Mouse (Mus musculus): Measurements from ENCODE around the gene Ifit1bl1.
A peak's percentile ranks its signal among the peaks of the same experiment; 100 is the strongest.
"Not testable (repeated sequence)": the region's sequence is repeated elsewhere in the genome, so short reads cannot be mapped to it uniquely, and the experiment has no call there.

The Ifit1bl1 gene

DNA sequence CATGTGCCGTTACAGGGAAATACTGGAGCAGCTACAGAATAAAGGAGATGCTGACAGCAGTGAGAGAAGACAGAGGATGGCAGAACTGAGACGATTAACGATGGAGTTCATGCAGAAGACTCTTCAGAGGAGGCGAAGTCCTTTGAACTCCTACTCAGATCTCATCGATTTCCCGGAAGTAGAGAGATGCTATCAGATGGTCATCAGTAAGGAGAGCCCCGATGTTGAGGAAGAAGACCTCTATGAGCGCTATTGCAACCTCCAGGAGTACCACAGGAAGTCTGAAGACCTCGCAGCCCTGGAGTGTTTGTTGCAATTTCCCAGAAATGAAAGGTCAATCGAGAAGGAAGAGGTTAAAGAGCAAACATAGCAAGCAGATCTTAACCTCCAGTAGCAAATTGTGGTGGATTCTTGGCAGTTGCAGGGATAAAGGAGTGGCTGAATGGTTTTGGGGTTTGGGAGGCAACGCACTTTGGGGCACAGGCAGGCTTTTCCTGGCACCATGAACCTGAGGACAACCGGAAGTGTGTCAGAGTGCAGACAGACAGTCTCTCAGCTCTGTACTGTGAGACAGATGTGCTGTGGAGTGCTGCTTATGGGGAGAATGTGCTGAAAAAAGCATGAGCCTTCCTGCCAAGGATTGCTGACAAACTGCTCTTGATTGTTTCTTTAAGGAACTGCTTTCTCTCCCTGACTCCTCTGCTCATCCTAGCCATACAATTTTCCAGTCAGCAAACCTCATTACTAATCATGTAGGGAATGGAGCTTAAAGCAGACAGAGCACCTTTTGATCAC, 13.7 kb downstream of the Ifit1bl1 start:
- DNase-seq: not testable (repeated sequence)

DNA sequence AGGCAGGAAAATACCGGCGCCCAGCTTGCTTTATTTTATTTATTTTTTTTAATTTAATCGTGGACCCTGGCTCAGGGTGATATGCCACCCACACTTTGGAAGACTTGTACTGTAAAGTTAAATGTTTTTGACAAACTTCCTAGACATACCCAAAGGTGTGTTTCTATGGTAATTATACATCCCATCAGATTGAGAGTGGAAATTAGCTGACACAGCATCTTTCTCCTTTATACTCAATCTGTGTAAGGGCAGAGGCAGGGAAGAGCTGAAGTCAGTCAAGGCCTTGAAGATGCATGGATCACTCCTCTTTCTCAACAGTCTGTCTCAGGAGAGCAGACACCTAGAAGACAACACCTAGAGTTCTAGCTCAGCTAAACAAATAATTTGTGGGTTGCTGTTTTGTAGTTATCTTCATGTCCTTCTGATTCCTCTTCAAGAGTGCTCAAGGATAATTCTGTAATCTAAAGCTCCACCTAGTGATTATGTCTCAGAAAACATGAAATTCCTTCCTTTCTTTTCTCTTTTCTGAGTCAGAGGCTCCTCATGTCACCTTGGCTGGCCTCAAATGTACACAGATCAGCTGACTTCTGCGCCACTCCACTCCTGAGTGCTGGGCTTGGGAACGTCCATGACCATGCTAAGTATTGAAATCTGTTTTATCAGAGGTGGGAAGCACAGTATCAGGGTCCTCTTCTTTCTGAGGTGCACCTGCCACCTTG, 15.9 kb downstream of the Ifit1bl1 start:
- DNase-seq: not testable (repeated sequence)

DNA sequence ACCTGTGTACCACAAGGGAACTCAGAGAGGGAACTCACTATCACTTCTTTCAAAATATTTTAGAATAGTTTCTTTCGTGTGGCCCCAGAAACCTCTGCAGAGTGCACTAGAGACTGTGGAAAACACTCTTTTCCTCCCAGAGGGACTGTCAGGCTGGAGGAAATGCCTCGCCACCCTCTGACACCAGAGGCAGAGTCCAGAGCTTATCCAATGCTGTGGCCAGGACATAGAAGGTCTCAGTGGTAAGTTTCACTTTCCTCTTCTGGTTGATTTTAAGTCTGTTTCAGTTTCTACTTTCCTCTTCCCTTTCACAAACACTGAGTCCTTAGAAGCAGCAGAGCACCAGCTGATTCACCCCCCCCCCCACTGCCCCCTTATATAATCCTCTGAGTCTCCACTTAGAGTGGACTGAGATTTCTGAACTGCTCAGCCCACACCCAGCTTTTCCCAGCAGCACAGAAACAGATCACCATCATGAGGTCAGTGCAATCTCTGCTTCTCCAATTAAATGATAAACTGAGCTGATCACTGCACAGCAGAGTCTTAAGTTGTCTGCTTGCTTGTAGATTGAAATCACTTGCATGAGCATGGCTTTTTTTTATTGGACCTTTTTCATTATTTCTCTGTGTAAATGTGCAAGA, 18.5 kb downstream of the Ifit1bl1 start, which contains the start of gene Ifit3:
TSS of gene Ifit3 (plus strand) at position 406 of the 641 bp plus-strand sequence.
- DNase-seq: not testable (repeated sequence)

DNA sequence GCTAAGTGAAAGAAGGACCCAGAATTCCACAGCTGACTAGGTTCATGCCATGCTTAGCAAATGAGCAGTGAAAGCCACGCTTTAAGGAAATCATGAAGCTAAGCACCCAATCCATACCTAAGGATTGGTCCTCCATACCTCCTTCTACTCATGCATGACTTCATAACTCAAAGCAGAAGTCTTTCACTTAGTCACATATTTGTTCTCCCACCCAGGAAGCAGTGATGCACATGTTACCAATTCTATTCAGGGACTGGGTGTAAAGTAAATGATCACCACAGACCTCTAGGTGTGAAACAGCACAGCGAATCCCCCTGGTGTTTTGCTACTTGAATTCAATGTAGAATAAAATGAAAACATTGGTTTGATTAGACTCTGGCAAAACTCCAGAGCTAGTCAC, 19.1 kb downstream of the Ifit1bl1 start:
- not testable (repeated sequence) for DNase-seq

DNA sequence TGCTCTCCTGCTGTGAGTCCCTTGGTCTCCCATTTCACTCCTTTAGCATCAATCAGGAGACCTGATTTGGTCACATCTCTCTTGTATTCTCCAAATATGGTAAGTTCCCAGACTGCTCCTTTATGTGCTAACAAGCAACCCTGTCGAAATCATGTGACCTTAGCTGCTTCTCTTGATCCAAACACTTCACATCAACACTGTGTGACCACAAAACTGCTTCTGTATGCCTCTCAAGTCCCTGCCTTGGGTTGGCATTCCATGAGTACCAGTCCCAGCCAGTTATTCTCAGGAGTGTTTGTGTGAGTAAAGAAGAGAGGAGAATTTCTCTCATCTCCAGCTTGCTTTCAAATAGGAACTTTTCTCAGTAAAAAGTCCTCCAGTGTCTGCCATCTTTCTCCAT, 24.6 kb downstream of the Ifit1bl1 start:
- no peak for DNase-seq

DNA sequence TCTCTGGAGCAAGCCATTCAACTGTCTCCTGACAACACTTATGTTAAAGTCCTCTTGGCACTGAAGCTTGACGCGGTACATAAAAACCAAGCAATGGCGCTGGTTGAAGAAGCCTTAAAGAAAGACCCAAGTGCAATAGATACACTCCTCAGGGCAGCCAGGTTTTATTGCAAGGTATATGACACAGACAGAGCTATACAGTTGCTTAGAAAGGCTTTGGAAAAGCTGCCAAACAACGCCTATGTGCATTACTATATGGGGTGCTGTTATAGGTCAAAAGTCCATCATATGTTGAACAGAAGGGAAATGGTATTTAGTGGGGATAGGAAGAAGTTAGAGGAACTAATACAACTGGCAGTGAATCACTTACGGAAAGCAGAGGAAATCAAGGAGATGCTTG, 28.1 kb downstream of the Ifit1bl1 start:
- DNase-seq: no peak

DNA sequence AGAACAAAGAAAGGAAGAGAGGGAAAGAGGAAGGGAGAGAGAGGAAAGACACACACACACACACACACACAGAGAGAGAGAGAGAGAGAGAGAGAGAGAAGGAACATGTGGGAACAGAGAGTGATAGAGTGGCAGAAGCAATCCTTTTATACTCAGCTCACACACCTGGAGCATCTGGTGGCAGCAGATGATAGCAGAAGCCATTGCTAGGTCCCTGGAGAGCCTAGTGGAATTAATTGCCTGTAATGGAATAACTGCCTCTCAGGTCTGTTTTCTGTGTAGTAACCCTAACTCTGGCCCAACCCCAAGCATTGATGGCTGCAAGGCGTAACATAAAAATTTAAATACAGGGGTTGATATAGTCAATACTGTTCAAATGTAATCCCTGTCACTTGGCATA, 30.7 kb downstream of the Ifit1bl1 start:
- no peak for DNase-seq

DNA sequence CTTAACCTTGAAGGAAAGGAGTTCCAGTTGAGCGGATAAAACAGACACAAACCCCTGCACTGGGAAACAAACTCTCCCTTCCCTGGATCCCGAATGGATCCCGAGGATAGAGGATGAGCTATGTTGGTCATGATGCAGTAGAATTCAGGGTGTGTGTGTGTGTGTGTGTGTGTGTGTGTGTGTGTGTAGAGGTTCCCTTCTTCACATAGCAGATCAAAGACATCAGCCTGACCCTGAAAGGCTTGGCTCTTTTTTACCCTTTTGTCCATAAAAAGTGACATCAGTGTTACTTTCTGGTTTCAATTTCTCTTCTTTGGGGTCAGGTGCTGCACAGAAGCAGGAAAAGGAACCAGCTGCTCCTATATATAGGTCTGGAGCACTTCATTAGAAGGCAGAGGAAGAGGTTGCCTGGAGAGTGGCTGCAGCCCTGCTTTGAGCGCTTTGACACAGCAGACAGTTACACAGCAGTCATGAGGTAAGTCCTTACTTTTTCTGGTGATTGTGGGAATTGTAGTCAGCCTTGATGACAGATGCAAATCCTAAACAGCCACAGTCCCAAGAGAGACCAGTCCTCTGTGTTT, 31.8 kb downstream of the Ifit1bl1 start:
- no peak for DNase-seq

DNA sequence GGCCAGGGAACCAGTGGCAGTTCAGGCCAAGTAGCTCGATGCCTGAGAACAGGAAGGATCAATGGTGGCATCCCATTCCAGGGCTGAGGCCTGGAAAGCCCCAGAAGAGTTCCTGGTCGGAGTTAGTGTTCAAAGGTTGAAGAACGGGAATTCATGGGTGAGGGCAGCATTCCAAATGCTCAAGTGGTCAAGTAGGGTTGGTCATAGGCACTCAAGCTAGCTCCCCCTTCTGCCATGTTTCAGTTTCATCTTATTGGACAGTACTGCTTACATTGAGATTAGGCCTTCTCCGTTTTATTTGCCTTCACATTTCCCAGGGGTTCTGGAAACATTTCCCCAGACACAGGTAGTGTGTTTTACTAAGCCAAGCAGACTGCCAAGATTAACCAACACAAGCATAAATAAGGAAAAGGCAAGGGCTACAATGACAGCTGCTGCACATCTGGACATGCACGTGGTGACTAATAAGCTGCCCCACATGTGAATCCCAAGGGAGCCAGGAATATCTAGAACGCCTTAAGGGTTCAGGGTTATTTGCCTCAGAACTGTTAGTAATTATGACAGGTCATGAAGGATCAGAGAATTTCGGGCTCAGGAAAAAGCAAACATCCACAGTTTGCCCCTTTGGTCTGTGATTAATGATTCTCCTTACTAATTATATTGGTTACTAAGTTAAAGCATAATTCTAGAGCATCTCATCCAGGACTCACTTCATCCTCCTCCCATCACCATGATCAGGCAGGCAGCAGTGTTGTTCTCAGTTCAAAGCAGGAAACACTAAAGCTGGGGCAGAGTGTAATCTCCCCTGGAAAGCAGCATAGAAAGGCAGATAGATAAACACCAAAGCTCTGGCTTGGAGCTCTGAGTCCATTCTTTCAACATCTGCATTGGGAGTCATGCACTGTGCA, 32.5 kb downstream of the Ifit1bl1 start:
- no peak for DNase-seq

DNA sequence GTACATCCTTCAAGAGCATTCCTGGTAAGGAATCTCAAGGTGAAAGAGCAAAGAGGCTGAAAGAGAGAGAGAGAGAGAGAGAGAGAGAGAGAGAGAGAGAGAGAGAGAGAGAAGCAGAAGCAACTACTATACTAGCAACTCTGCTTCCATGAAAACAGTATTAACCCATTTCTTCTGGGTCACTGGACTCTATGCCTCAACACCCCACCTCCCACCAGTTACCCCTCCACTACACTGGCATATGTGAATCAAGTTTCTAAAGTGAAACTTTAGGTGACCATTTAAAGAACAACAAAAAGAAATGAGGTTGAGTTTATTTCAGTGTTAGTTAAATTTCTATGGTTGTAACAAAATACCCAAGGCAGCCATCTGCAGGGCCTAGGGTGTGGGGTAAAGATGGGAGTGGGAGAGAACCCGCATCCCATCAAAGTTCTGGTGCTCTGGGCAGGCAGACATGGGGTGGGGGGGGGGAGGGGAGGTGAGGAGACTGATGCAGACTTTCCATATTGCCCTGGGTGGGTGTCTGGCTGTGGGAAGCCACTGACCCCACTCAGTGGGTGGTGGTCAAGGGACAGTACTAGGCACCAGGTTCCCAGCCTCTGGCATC, 35.5 kb downstream of the Ifit1bl1 start:
- DNase-seq: no peak

DNA sequence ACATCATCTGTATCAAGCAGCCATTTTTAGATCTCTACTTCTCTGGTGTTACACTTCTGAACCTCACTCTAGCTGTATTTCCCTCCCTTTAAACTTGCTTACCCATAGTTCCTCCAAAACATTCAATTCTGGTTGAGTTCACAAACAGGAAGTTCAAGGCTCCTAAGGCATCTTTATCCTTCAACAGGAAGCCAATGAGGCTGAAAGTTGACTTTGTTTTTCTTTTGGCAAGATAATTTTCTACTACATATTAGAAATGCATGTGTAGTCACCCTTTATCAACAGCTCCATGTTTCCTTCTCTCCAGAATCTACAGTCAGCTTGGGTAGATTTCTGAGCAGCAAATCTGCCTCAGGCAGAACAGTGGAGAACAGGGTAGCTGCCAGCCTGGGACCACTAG, 39.2 kb downstream of the Ifit1bl1 start:
- no peak for DNase-seq

DNA sequence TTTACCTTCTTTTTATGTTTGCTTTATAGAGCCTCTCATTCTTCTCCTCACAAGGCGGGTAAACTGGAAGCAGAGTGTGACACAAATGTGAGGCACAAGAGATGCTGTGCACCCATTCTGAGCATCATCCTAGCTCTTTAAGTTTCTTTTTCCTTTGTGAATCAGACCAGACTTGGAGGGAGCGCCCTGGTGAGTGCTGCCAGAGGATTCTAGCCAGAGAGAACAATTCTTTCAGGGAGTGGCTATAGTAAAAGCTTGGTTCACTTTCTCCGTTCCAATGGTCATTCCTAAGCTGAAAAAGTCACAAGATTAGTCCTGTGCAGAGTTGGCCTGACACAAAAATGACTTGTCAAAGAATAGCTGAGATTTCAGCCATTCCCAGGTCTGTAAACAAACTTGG, 45.1 kb downstream of the Ifit1bl1 start:
- DNase-seq: no peak

DNA sequence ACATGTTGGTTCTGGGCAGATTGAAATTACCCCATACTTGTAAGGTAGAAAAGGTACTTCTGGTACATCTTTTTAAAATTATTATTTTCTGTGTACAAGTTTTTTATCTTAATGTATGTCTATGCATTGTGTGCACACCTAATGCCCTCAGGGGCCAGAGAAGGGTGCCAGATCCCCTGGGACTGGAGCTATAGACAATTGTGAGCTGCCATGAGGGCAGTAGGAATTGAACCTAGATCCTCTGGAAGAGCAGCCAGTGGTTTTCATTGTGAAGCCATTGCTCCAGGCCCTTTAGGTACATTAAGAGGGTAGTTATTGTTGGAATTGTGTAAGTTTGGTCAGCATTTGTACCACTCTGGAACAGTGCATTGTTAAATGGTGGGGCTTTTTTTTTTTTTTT, 47.7 kb downstream of the Ifit1bl1 start:
- DNase-seq: no peak

DNA sequence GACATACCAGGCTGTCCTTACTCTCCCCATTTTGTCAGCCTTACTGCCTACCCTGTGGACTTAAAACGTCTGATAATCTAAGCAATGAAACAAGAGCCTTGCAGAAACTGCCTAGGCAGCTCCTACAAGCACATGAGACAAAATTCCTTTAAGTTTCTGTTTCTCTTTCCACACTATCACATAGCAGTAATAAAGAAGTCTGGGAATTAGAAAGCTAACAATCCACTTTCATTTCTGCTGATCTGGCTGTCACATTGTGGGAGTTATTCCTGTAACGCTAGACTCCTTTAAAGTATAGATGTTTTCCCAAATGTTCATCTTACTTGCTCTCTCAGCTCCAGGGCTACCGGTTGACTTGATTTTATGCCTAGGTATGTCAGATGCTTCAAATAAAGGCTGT, 48.2 kb downstream of the Ifit1bl1 start:
- DNase-seq: no peak

DNA sequence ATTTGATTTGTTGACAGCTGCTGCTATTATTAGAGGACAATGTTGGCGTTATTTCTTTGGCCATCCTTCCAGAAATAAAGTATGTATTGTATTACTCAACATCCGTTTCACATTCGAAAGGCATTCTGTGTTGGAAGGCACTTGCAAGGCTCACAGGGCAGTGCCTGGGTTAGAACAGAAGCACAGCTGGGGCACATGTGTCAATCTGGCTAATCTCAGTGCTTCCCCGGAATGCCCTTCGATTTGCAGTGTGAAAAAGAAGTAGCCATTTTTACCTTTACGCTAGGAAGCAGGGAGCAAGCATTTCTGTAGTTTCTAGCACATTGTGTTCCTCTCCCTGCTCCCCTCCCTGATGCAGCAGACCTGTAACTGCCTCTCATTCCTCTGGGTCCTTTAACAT, 48.7 kb downstream of the Ifit1bl1 start:
- no peak for DNase-seq

DNA sequence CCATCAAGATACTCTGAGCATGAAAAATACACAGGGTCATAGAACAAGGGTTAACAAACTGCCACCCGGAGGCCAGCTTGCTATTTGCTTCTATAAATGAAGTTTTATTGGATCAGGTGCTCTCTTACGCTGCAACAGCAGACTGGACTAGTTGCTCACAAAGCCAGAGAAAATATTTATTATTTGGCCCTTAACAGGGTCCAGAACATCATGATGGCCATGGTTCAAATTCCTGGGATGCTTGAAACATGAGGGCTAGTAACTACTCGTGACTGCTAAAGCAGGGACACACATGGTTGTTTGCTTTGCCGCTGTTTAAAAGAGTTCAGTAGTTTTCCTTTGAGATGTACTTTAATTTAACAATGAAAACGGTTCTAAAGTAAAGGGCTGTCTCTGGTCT, 49.8 kb downstream of the Ifit1bl1 start:
- no peak for DNase-seq

DNA sequence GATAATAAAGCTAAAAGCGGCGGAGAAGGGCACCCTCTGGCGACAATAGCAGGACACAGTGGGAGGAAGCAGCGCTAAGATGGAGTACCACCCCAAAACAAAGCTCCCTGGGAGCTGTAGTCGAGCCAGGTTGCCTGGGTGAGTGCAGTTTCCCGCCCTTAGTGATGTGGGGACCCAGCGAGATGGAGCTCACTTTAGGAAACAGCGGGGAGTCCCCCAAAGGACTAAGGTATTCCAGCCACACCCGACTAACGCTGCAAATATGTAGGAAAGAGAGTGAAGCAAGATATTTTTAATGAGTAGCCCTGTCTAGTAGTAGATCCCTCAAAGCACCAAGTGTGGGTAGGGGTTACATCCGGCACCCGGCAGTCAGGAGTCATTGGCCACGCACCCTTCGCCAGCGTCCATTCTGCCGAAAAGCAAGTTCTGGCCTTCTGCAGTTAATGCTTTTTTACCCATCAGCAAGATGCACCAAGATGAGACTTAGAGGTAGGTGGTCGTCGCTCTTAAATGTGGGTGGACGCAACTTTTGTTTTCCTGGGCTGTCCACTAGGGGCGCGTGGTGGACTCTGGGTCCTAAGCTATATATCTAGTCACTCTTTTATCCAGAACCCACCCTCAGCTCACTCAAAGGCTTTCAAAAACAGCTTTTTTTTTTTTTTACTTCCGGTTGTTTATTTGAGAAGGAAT, 51.1 kb downstream of the Ifit1bl1 start, which contains the start of gene Ifit2:
TSS of gene Ifit2 (plus strand) at position 161 of the 690 bp plus-strand sequence.
- peak; percentile 48 to 64 for DNase-seq

DNA sequence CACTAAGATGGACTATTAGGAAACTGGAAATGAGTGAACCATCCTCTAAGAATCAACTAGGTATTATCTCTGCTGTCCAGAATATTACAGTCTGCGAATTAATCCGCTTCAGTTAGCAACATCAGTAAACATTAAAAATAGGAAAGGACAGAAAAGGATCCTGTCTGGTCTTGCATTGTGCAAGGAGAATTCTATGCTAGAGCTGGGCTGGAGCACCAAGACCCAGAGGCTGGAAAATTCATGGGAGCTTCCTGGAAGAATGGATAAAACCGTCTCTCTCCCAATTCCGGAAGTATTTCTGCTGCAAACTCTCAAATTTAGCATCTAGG, 51.6 kb downstream of the Ifit1bl1 start:
- DNase-seq: no peak

DNA sequence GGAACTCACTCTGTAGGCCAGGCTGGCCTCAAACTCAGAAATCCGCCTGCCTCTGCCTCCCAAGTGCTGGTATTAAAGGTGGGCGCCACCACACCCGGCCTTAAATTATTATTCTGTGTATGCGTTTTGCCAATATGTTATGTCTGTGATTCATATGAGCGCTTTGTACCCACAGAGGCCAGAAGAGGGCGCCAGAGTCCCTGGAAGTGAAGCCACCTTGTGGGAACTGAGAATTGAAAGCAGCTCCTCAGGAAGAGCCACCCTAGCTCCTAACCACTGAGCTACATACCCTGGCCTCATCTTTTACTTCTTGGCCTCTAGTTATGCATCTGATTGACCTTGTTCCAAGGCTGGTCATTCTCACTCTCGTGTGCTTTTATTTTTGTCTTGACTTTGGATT, 53.8 kb downstream of the Ifit1bl1 start:
- DNase-seq: peak; percentile 75 to 87

DNA sequence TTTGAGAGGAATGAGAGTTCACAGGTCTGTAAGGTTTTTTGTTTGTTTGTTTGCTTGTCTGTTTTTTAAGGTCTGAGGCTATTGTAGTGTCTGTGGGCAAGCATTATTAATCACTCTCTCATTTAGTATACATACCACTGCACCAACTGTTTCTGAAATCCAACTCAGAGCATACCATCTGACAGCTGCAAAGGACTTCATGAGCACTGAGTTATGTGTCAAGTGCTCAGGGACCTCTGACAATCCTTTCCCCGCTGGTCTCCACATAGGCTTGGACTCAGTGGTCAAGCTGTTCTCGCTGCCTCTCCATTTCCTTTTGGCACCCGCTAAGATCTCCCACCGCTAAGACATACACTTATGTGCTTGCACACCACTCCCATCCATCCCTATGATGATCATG, 55.5 kb downstream of the Ifit1bl1 start:
- DNase-seq: no peak
